Mouse (Mus musculus) CH12.LX (cell line): ENCODE results near the gene Themis3. TPM values are rescaled to one million over a fixed set of nuclear protein-coding genes. Genes with fewer than 3 reads are reported as not detected.
A peak's percentile ranks its signal among the peaks of the same experiment; 100 is the strongest.

Source experiments
- DNase-seq: peaks from one replicate; pipeline ENCODE4 v3.0.0-alpha.2; 2013; ENCODE audit errors: extremely low read depth
- H3K27ac ChIP-seq: 2 replicates; pipeline ENCODE4 v1.5.1; 2012; ENCODE audit warnings: low read depth, mild to moderate bottlenecking, control low read depth, moderate library complexity; ENCODE audit not compliant: insufficient read depth
- H3K27me3 ChIP-seq: replicated peaks from 2 replicates; pipeline ENCODE3; 2012; ENCODE audit warnings: inconsistent platforms
- H3K36me3 ChIP-seq, 2 experiments: replicated peaks in 1 of 2; 2 replicates each; pipeline versions ENCODE3 to v1.6.1; 2012; ENCODE audit warnings: inconsistent platforms in 1 of 2, low read length in 1 of 2, mild to moderate bottlenecking in 1 of 2, mixed read lengths in 1 of 2, moderate library complexity in 1 of 2; ENCODE audit not compliant: control insufficient read depth in 1 of 2, insufficient read depth in 1 of 2
- H3K4me1 ChIP-seq, 2 experiments: 2 replicates each; pipeline ENCODE4 v1.6.1; 2012; ENCODE audit warnings: inconsistent platforms in 1 of 2, moderate library complexity in 1 of 2; ENCODE audit not compliant: insufficient read depth in 2 of 2, control insufficient read depth in 1 of 2
- H3K4me2 ChIP-seq: 2 replicates; pipeline ENCODE4 v1.6.1; 2012; ENCODE audit warnings: low read depth, mild to moderate bottlenecking, control low read depth; ENCODE audit not compliant: poor library complexity, insufficient read depth, severe bottlenecking
- H3K4me3 ChIP-seq, 3 experiments: fragments of 150-350 bp in 1 of 3; sonication (generic) in 1 of 3; replicated peaks in 1 of 3; 2 replicates each; pipeline versions ENCODE3 to v1.5.1; 2011 to 2012; ENCODE audit warnings: low read depth in 2 of 3, low read length in 2 of 3, mild to moderate bottlenecking in 2 of 3, moderate library complexity in 2 of 3, control low read depth in 1 of 3, improper control_type of control experiment in 1 of 3, inconsistent platforms in 1 of 3, mixed read lengths in 1 of 3; ENCODE audit not compliant: poor library complexity in 1 of 3
- H3K79me2 ChIP-seq: replicated peaks from 2 replicates; pipeline ENCODE4 v1.6.1; 2012; ENCODE audit warnings: mild to moderate bottlenecking, moderate library complexity; ENCODE audit not compliant: control insufficient read depth, poor library complexity, insufficient read depth, severe bottlenecking; ENCODE audit errors: extremely low read depth
- H3K9ac ChIP-seq: 2 replicates; pipeline ENCODE4 v1.6.1; 2012; ENCODE audit warnings: low read depth, mild to moderate bottlenecking, control low read depth, moderate library complexity; ENCODE audit not compliant: insufficient read depth
- H3K9me3 ChIP-seq: replicated peaks from 2 replicates; pipeline ENCODE3; 2012; ENCODE audit warnings: low read length, inconsistent platforms, mixed read lengths
- BHLHE40 ChIP-seq: IDR thresholded peaks from 2 replicates; pipeline ENCODE4 v1.6.1; 2011; ENCODE audit warnings: mild to moderate bottlenecking, low read depth, low read length, improper control_type of control experiment
- CHD1 ChIP-seq: IDR thresholded peaks from 2 replicates; pipeline ENCODE4 v1.6.1; 2012; ENCODE audit warnings: low read depth, low read length, improper control_type of control experiment, inconsistent platforms
- CHD2 ChIP-seq: IDR thresholded peaks from 2 replicates; pipeline ENCODE4 v1.6.1; 2011; ENCODE audit warnings: low read length, improper control_type of control experiment
- CTCF ChIP-seq, 2 experiments: IDR thresholded peaks in 1 of 2; conservative IDR thresholded peaks in 1 of 2; 2 replicates each; pipeline ENCODE4 v1.5.1; 2011 to 2012; ENCODE audit warnings: low read depth in 2 of 2, low read length in 2 of 2, improper control_type of control experiment in 1 of 2, inconsistent platforms in 1 of 2, mild to moderate bottlenecking in 1 of 2, moderate library complexity in 1 of 2
- E2F4 ChIP-seq: IDR thresholded peaks from 2 replicates; pipeline ENCODE4 v1.6.1; 2011; ENCODE audit warnings: low read depth, low read length, improper control_type of control experiment; ENCODE audit not compliant: insufficient replicate concordance
- ELF1 ChIP-seq: IDR thresholded peaks from 2 replicates; pipeline ENCODE4 v1.6.1; 2014; ENCODE audit warnings: low read depth, mild to moderate bottlenecking, inconsistent platforms, low read length, improper control_type of control experiment
- EP300 ChIP-seq: IDR thresholded peaks from 2 replicates; pipeline ENCODE4 v1.6.1; 2011; ENCODE audit warnings: low read length, improper control_type of control experiment
- ETS1 ChIP-seq: conservative IDR thresholded peaks from 2 replicates; pipeline ENCODE4 v1.6.1; 2012; ENCODE audit warnings: low read depth, mild to moderate bottlenecking, inconsistent platforms, low read length, improper control_type of control experiment, moderate library complexity
- GABPA ChIP-seq: IDR thresholded peaks from 2 replicates; pipeline ENCODE4 v1.6.1; 2012; ENCODE audit warnings: low read depth, low read length, improper control_type of control experiment, inconsistent platforms; ENCODE audit not compliant: insufficient replicate concordance
- HCFC1 ChIP-seq: IDR thresholded peaks from 2 replicates; pipeline ENCODE4 v1.6.1; 2012; ENCODE audit warnings: low read depth, mild to moderate bottlenecking, inconsistent platforms, low read length, improper control_type of control experiment
- IRF4 ChIP-seq: IDR thresholded peaks from 2 replicates; pipeline ENCODE4 v1.6.1; 2014; ENCODE audit warnings: low read depth, mild to moderate bottlenecking, inconsistent platforms, low read length, improper control_type of control experiment
- JUN ChIP-seq: IDR thresholded peaks from 2 replicates; pipeline ENCODE4 v1.6.1; 2011; ENCODE audit warnings: low read depth, mild to moderate bottlenecking, low read length, improper control_type of control experiment, moderate library complexity; ENCODE audit not compliant: insufficient read depth
- JUND ChIP-seq: conservative IDR thresholded peaks from 2 replicates; pipeline ENCODE4 v1.6.1; 2011; ENCODE audit warnings: low read depth, low read length, improper control_type of control experiment
- KAT2A ChIP-seq: IDR thresholded peaks from 2 replicates; pipeline ENCODE4 v1.6.1; 2012; ENCODE audit warnings: low read length, improper control_type of control experiment, inconsistent platforms; ENCODE audit not compliant: insufficient replicate concordance
- MAFK ChIP-seq: IDR thresholded peaks from 2 replicates; pipeline ENCODE4 v1.6.1; 2011; ENCODE audit warnings: low read length, improper control_type of control experiment; ENCODE audit not compliant: insufficient replicate concordance
- MAZ ChIP-seq: IDR thresholded peaks from 2 replicates; pipeline ENCODE4 v1.6.1; 2012; ENCODE audit warnings: low read depth, mild to moderate bottlenecking, inconsistent platforms, low read length, improper control_type of control experiment, moderate library complexity
- MEF2A ChIP-seq: IDR thresholded peaks from 2 replicates; pipeline ENCODE4 v1.6.1; 2014; ENCODE audit warnings: low read depth, mild to moderate bottlenecking, inconsistent platforms, low read length, improper control_type of control experiment, borderline replicate concordance
- MXI1 ChIP-seq: IDR thresholded peaks from 2 replicates; pipeline ENCODE4 v1.6.1; 2011; ENCODE audit warnings: mild to moderate bottlenecking, low read depth, low read length, improper control_type of control experiment
- MYC ChIP-seq: IDR thresholded peaks from 2 replicates; pipeline ENCODE4 v1.6.1; 2011; ENCODE audit warnings: low read depth, mild to moderate bottlenecking, improper control_type of control experiment, low read length
- NELFE ChIP-seq: IDR thresholded peaks from 2 replicates; pipeline ENCODE4 v1.6.1; 2011; ENCODE audit warnings: low read depth, low read length, improper control_type of control experiment
- NRF1 ChIP-seq: IDR thresholded peaks from 2 replicates; pipeline ENCODE4 v1.6.1; 2014; ENCODE audit warnings: low read depth, mild to moderate bottlenecking, inconsistent platforms, low read length, improper control_type of control experiment, moderate library complexity
- PAX5 ChIP-seq: IDR thresholded peaks from 2 replicates; pipeline ENCODE4 v1.6.1; 2012; ENCODE audit warnings: low read length, inconsistent platforms, mixed read lengths
- POLR2A ChIP-seq: IDR thresholded peaks from 2 replicates; pipeline ENCODE4 v1.6.1; 2011; ENCODE audit warnings: low read depth, mild to moderate bottlenecking, improper control_type of control experiment, low read length
- POLR2AphosphoS2 ChIP-seq: IDR thresholded peaks from 2 replicates; pipeline ENCODE4 v1.6.1; 2011; ENCODE audit warnings: low read depth, low read length, improper control_type of control experiment
- RAD21 ChIP-seq: IDR thresholded peaks from 2 replicates; pipeline ENCODE4 v1.6.1; 2011; ENCODE audit warnings: low read depth, mild to moderate bottlenecking, low read length, improper control_type of control experiment, moderate library complexity
- RCOR1 ChIP-seq: conservative IDR thresholded peaks from 2 replicates; pipeline ENCODE4 v1.6.1; 2012; ENCODE audit warnings: low read depth, mild to moderate bottlenecking, inconsistent platforms, low read length, improper control_type of control experiment
- SIN3A ChIP-seq: IDR thresholded peaks from 2 replicates; pipeline ENCODE4 v1.6.1; 2012; ENCODE audit warnings: low read length, improper control_type of control experiment, inconsistent platforms
- SMC3 ChIP-seq: IDR thresholded peaks from 2 replicates; pipeline ENCODE4 v1.6.1; 2011; ENCODE audit warnings: low read depth, low read length, improper control_type of control experiment
- TBP ChIP-seq: conservative IDR thresholded peaks from 2 replicates; pipeline ENCODE4 v1.6.1; 2011; ENCODE audit warnings: low read depth, low read length, improper control_type of control experiment
- TCF12 ChIP-seq: IDR thresholded peaks from 2 replicates; pipeline ENCODE4 v1.6.1; 2014; ENCODE audit warnings: low read depth, mild to moderate bottlenecking, inconsistent platforms, low read length, improper control_type of control experiment
- UBTF ChIP-seq: IDR thresholded peaks from 2 replicates; pipeline ENCODE4 v1.6.1; 2012; ENCODE audit warnings: low read depth, mild to moderate bottlenecking, inconsistent platforms, low read length, improper control_type of control experiment, moderate library complexity
- USF1 ChIP-seq: IDR thresholded peaks from 2 replicates; pipeline ENCODE4 v1.6.1; 2014; ENCODE audit warnings: low read depth, mild to moderate bottlenecking, inconsistent platforms, low read length, improper control_type of control experiment
- USF2 ChIP-seq: conservative IDR thresholded peaks from 2 replicates; pipeline ENCODE4 v1.6.1; 2011; ENCODE audit warnings: low read depth, low read length, improper control_type of control experiment
- ZC3H11A ChIP-seq: IDR thresholded peaks from 2 replicates; pipeline ENCODE4 v1.6.1; 2012; ENCODE audit warnings: low read depth, mild to moderate bottlenecking, inconsistent platforms, low read length, improper control_type of control experiment
- ZKSCAN1 ChIP-seq: IDR thresholded peaks from 2 replicates; pipeline ENCODE4 v1.6.1; 2012; ENCODE audit warnings: low read depth, inconsistent platforms, low read length, improper control_type of control experiment, borderline replicate concordance
- ZMIZ1 ChIP-seq: IDR thresholded peaks from 2 replicates; pipeline ENCODE4 v1.6.1; 2012; ENCODE audit warnings: low read depth, mild to moderate bottlenecking, inconsistent platforms, low read length, improper control_type of control experiment
- ZNF384 ChIP-seq: IDR thresholded peaks from 2 replicates; pipeline ENCODE4 v1.6.1; 2012; ENCODE audit warnings: low read depth, low read length, improper control_type of control experiment, inconsistent platforms
- dilution Hi-C: fragments of 300-500 bp; cut with MboI; formaldehyde crosslinking; loops from 2 replicates; pipeline ENCODE4 v1.14.3; 2020; ENCODE audit warnings: low sequenced_read_pairs; ENCODE audit not compliant: extremely low pct_unique_long_range_greater_than_20kb, extremely low pct_ligation_motif_present
- in situ Hi-C: fragments of 300-500 bp; cut with MboI; formaldehyde crosslinking; loops from 3 replicates; pipeline ENCODE4 v1.14.3; 2019; ENCODE audit warnings: low sequenced_read_pairs, low pct_ligation_motif_present, low pct_unique_long_range_greater_than_20kb, mixed read lengths
- polyA plus RNA-seq: library from polyadenylated mRNA; unstranded; fragments of >175 nt; gene quantifications from 2 replicates; pipeline ENCODE4 v1.2.1, GENCODE M21; 2012; ENCODE audit warnings: low read depth; ENCODE audit not compliant: insufficient read length
- total RNA-seq, 2 experiments: library from RNA; depleted of rRNA; stranded (reverse); fragments of 300-350 nt in 1 of 2; fragments of >200 nt in 1 of 2; gene quantifications; 2 replicates each; pipeline ENCODE4 v1.2.3; 2012 to 2014

The Themis3 gene
- total and polyA plus RNA-seq, 3 experiments: not detected

- H3K36me3 ChIP-seq: peaks cover 3 to 13% of the 10 kb centered on the region in 2 experiments
- dilution Hi-C loops: no loop called here
- peaks cover 13% of the 10 kb centered on the region for H3K27me3 ChIP-seq
- TF ChIP-seq EP300 (no peak), SMC3 (no peak; the same call in 1 of the 2 replicates), MAFK (no peak), MYC (0 out of 2 replicates have a peak, but pooled peaks have one; percentile 33), NELFE (peak; percentile 59; the same call in 1 of the 2 replicates), NRF1 (peak; percentile 80), JUN (no peak), GABPA (peak; percentile 82), MXI1 (peak; percentile 64), CHD1 (no peak), IRF4 (peak; percentile 71; the same call in 1 of the 2 replicates), RAD21 (no peak), ETS1 (no peak), ZKSCAN1 (no peak), CHD2 (no peak), ZC3H11A (no peak), POLR2AphosphoS2 (no peak), PAX5 (no peak), ELF1 (peak; percentile 86), POLR2A (peak; percentile 40; the same call in 1 of the 2 replicates), RCOR1 (no peak), TBP (0 out of 2 replicates have a peak, but pooled peaks have one; percentile 52), USF2 (no peak), HCFC1 (peak; percentile 81), E2F4 (no peak), MAZ (peak; percentile 91), MEF2A (peak; percentile 61), SIN3A (no peak; the same call in 1 of the 2 replicates), BHLHE40 (no peak), ZNF384 (no peak), UBTF (peak; percentile 53; the same call in 1 of the 2 replicates), KAT2A (0 out of 2 replicates have a peak, but pooled peaks have one; percentile 54), JUND (no peak), CTCF (conservative IDR thresholded peaks at IDR 0.05 in 1 of 2, IDR thresholded peaks at IDR 0.05 in 1 of 2; ENCODE audit: low read depth in 2 of 2, low read length in 2 of 2) (peak; percentile 31 to 80; a peak in 3 of 4 replicates), USF1 (no peak), ZMIZ1 (0 out of 2 replicates have a peak, but pooled peaks have one; percentile 35), TCF12 (peak; percentile 89)
Observed at GRCm38 (mm10) chr17:66519554-66520553, 74.6 kb downstream of the Themis3 start, which contains the start of gene Rab12. Rab12 (minus strand) TSS chr17:66519729.

More at GRCm38 (mm10) chr17:66519554-66520553, 74.6 kb downstream of the Themis3 start, which contains the start of gene Rab12:
- peak within 1 kb of the TSS; percentile 11; the same call in 1 of the 2 replicates for H3K27ac ChIP-seq
- in situ Hi-C loops: no loop called here
- peak within 1 kb of the TSS; percentile 82 to 98 (median 85) for H3K4me3 ChIP-seq
- H3K9me3 ChIP-seq: no peaks in the 10 kb centered on the region
- peak within 1 kb of the TSS; percentile 76 for H3K9ac ChIP-seq
- peak; percentile 65 for DNase-seq
- H3K4me1 ChIP-seq: peaks cover 2 to 24% of the 10 kb centered on the region in 2 experiments; a peak in 3 of 4 replicates
- H3K79me2 ChIP-seq: peaks cover 31% of the 10 kb centered on the region
- H3K4me2 ChIP-seq: peak within 1 kb of the TSS; percentile 98
